Mouse (Mus musculus): ENCODE results near the gene Med9. TPM values are rescaled to one million over a fixed set of nuclear protein-coding genes. Genes with fewer than 3 reads are reported as not detected.

The Med9 gene
- polyA plus RNA-seq (2014; fragmentation: Nextera tagmentation; extraction: Ambion mirVana), result 41.3 and 43.7 TPM in 2 replicates

- Histone ChIP-seq H3K4me3 (ENCODE audit: low read length) (peak within 1 kb of the TSS; percentile 89), H3K9me3 (ENCODE audit: control insufficient read depth, low read length) (no peaks in the 10 kb centered on the region), H3K27ac (ENCODE audit: low read depth, low read length) (peak within 1 kb of the TSS; percentile 57; the same call in 1 of the 2 replicates), H3K4me2 (replicated peaks; ENCODE audit: low read depth, low read length) (peak within 1 kb of the TSS; percentile 81), H3K4me1 (ENCODE audit: control insufficient read depth, insufficient read depth, low read length) (peaks cover 7% of the 10 kb centered on the region; the same call in 1 of the 2 replicates), H3K27me3 (ENCODE audit: control insufficient read depth, insufficient read depth, low read length) (no peaks in the 10 kb centered on the region), H3K36me3 (ENCODE audit: control insufficient read depth, insufficient read depth, low read length) (no peaks in the 10 kb centered on the region), H3K9ac (ENCODE audit: low read depth, low read length) (peak within 1 kb of the TSS; percentile 92)
- 1% methylated on average over 42 of the region's 43 CpGs for WGBS
- ATAC-seq (ENCODE audit: low FRiP score, low TSS enrichment), result peak; percentile 97
Observed at GRCm38 (mm10) chr11:59947752-59948400, at the start of gene Med9. Gene Med9 (plus strand): TSS chr11:59948206.

DNA sequence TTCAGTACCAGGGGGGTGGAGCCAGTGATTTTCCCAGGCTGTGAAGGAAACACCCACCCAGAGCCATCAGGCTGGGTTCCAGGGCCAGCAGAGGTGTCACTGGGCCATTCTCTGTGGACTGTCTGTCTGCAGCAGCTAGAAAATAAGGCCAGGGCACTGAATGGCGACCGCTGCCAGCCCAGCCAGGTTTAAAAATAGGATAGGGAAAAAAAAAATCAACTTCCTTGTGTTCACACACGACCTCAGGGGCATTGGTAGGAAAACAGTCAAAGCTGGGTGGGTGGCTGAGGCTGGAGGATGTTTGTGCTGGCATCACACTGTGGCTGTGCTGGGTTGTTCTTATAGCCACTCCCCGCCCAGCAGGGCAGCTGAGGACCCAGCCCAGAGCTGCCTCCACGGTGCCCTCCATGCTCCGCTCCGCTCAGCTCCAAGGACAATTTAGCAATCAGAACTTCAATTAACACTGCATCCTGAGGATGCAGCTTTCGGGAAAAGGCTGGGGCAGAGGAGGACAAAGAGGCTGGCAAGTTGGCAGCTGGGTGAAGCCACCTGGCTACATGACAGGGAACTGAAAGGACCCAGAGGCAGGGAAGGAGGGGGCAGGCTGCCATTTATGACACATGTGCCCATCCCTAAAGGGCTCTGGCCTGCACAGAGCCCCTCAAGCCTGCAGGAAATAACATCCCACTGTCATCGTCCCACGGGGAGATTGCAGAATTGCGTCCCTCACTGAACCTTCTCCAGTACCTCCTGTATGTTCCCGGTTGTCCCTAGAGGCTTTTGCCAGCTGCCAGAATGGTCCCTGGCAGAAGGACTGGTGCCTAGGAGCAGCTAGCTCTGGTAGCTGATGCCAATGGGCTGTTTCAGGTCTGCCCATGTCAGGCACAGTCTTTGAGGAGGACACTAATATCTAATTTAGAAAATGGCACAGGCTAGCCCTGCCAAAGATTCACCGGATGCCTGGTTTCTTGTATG lies 48.0 kb upstream of the Med9 start:
- Histone ChIP-seq H3K9ac (ENCODE audit: low read depth, low read length) (no peak overlapping the region), H3K4me3 (ENCODE audit: low read length) (no peak overlapping the region), H3K4me2 (replicated peaks; ENCODE audit: low read depth, low read length) (no peak overlapping the region), H3K27ac (ENCODE audit: low read depth, low read length) (no peak overlapping the region), H3K9me3 (ENCODE audit: control insufficient read depth, low read length) (no peaks in the 10 kb centered on the region), H3K36me3 (ENCODE audit: control insufficient read depth, insufficient read depth, low read length) (no peaks in the 10 kb centered on the region), H3K27me3 (ENCODE audit: control insufficient read depth, insufficient read depth, low read length) (no peaks in the 10 kb centered on the region), H3K4me1 (ENCODE audit: control insufficient read depth, insufficient read depth, low read length) (peaks cover 7% of the 10 kb centered on the region; the same call in 1 of the 2 replicates)
- ATAC-seq (ENCODE audit: low FRiP score, low TSS enrichment), result no peak
- WGBS, result 54% methylated on average over 13 of the region's 13 CpGs

GRCm38 (mm10) chr11:59900995-59901394 lies 47.0 kb upstream of the Med9 start:
- H3K27ac ChIP-seq (ENCODE audit: low read depth, low read length), result no peak overlapping the region

DNA sequence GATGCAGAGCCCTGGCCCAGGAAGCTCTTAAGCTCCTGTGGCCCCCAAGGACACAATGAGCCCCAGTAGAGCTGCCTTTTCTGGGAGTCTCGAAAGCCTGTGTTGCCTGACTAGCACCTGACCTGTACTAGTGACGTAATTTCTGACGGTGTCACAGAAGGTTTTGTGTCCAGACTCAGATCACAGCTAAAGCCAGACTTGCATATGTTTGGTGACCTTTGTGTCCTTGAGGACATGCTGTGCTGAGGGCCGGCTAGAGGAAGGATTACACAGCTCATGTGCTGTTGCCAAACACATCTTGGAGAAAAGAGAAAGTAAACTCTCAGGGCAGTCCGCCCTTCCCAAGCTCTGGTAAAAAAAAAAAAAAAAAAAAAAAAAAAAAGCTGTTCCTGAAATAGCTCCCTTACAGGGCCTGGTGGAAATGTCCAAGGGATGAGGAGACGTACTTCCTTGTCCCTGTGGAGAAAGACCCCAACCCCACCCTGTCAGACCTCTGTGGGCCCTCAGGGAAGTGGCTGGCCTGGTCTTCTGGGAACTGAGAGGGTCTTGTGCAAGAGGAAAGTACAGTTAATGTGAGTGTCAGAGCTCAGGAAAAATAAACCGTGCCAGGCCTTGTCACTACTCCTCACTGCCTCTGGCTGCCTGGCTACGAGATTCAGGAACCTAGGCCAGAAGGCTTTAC lies 45.8 kb upstream of the Med9 start:
- no peak for ATAC-seq (ENCODE audit: low FRiP score, low TSS enrichment)

More at GRCm38 (mm10) chr11:59900995-59901394, 47.0 kb upstream of the Med9 start:
- Histone ChIP-seq H3K27me3 (ENCODE audit: control insufficient read depth, insufficient read depth, low read length) (no peaks in the 10 kb centered on the region), H3K36me3 (ENCODE audit: control insufficient read depth, insufficient read depth, low read length) (no peaks in the 10 kb centered on the region), H3K4me2 (replicated peaks; ENCODE audit: low read depth, low read length) (no peak overlapping the region), H3K4me1 (ENCODE audit: control insufficient read depth, insufficient read depth, low read length) (no peaks in the 10 kb centered on the region), H3K4me3 (ENCODE audit: low read length) (no peak overlapping the region), H3K9ac (ENCODE audit: low read depth, low read length) (no peak overlapping the region), H3K9me3 (ENCODE audit: control insufficient read depth, low read length) (no peaks in the 10 kb centered on the region)
- WGBS, result 79% methylated on average over 1 of the region's 1 CpGs
- ATAC-seq (ENCODE audit: low FRiP score, low TSS enrichment), result no peak

DNA sequence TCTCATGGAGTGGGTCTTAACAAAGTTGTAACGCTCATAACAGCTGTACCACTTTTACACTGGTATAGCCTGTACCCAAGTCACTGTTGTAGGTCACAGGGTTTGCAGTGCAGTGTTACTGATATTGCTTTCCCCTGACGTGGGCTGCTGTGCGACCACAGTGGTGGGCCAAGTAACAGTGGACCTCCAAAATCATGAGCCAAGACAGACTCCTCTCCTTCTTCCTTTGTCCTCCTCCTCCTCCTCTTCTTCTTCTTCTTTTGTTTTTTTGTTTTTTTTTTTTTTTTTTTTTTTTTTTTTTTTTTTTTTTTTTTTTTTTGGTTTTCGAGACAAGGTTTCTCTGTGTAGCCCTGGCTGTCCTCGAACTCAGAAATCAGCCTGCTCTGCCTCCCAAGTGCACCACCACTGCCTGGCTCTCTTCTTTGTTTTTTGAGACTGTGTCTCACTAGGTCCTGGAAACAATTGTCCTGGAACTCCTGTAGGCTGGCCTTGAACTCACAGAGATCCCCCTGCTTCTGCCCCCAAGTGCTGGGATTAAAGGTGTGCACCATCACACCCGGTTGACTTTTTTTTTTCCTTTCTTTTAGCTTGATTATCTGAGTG lies 41.4 kb upstream of the Med9 start:
- ATAC-seq (ENCODE audit: low FRiP score, low TSS enrichment), result no peak
- Histone ChIP-seq H3K27me3 (ENCODE audit: control insufficient read depth, insufficient read depth, low read length) (no peaks in the 10 kb centered on the region), H3K36me3 (ENCODE audit: control insufficient read depth, insufficient read depth, low read length) (no peaks in the 10 kb centered on the region), H3K4me1 (ENCODE audit: control insufficient read depth, insufficient read depth, low read length) (peaks cover 5% of the 10 kb centered on the region; the same call in 1 of the 2 replicates), H3K9me3 (ENCODE audit: control insufficient read depth, low read length) (no peaks in the 10 kb centered on the region), H3K9ac (ENCODE audit: low read depth, low read length) (no peak overlapping the region), H3K27ac (ENCODE audit: low read depth, low read length) (no peak overlapping the region), H3K4me2 (replicated peaks; ENCODE audit: low read depth, low read length) (no peak overlapping the region), H3K4me3 (ENCODE audit: low read length) (no peak overlapping the region)
- WGBS, result 87% methylated on average over 5 of the region's 6 CpGs

More for the DNA sequence above, 45.8 kb upstream of the Med9 start:
- no peaks in the 10 kb centered on the region for H3K36me3 ChIP-seq (ENCODE audit: control insufficient read depth, insufficient read depth, low read length)
- H3K4me3 ChIP-seq (ENCODE audit: low read length), result no peak overlapping the region
- H3K27me3 ChIP-seq (ENCODE audit: control insufficient read depth, insufficient read depth, low read length), result no peaks in the 10 kb centered on the region
- no peak overlapping the region for H3K4me2 ChIP-seq (replicated peaks; ENCODE audit: low read depth, low read length)
- H3K9me3 ChIP-seq (ENCODE audit: control insufficient read depth, low read length), result no peaks in the 10 kb centered on the region
- WGBS, result 70% methylated on average over 8 of the region's 8 CpGs
- H3K9ac ChIP-seq (ENCODE audit: low read depth, low read length), result no peak overlapping the region
- no peak overlapping the region for H3K27ac ChIP-seq (ENCODE audit: low read depth, low read length)
- H3K4me1 ChIP-seq (ENCODE audit: control insufficient read depth, insufficient read depth, low read length), result no peaks in the 10 kb centered on the region

- H3K27ac ChIP-seq (ENCODE audit: low read depth, low read length), result no peak overlapping the region
- no peak overlapping the region for H3K4me3 ChIP-seq (ENCODE audit: low read length)
- peaks cover 5% of the 10 kb centered on the region; the same call in 1 of the 2 replicates for H3K4me1 ChIP-seq (ENCODE audit: control insufficient read depth, insufficient read depth, low read length)
- no peak overlapping the region for H3K9ac ChIP-seq (ENCODE audit: low read depth, low read length)
- 57% methylated on average over 3 of the region's 3 CpGs for WGBS
- no peak for ATAC-seq (ENCODE audit: low FRiP score, low TSS enrichment)
- H3K36me3 ChIP-seq (ENCODE audit: control insufficient read depth, insufficient read depth, low read length), result no peaks in the 10 kb centered on the region
- H3K4me2 ChIP-seq (replicated peaks; ENCODE audit: low read depth, low read length), result no peak overlapping the region
- no peaks in the 10 kb centered on the region for H3K27me3 ChIP-seq (ENCODE audit: control insufficient read depth, insufficient read depth, low read length)
- H3K9me3 ChIP-seq (ENCODE audit: control insufficient read depth, low read length), result no peaks in the 10 kb centered on the region
Observed at GRCm38 (mm10) chr11:59908446-59908845, 39.6 kb upstream of the Med9 start.

- Histone ChIP-seq H3K4me3 (ENCODE audit: low read length) (no peak overlapping the region), H3K27ac (ENCODE audit: low read depth, low read length) (no peak overlapping the region), H3K27me3 (ENCODE audit: control insufficient read depth, insufficient read depth, low read length) (no peaks in the 10 kb centered on the region), H3K4me2 (replicated peaks; ENCODE audit: low read depth, low read length) (no peak overlapping the region), H3K9me3 (ENCODE audit: control insufficient read depth, low read length) (no peaks in the 10 kb centered on the region), H3K36me3 (ENCODE audit: control insufficient read depth, insufficient read depth, low read length) (no peaks in the 10 kb centered on the region), H3K9ac (ENCODE audit: low read depth, low read length) (no peak overlapping the region), H3K4me1 (ENCODE audit: control insufficient read depth, insufficient read depth, low read length) (peaks cover 5% of the 10 kb centered on the region; the same call in 1 of the 2 replicates)
- ATAC-seq (ENCODE audit: low FRiP score, low TSS enrichment), result no peak
Observed at GRCm38 (mm10) chr11:59910586-59910985, 37.4 kb upstream of the Med9 start.

GRCm38 (mm10) chr11:59911523-59911922 lies 36.5 kb upstream of the Med9 start:
- Histone ChIP-seq H3K27me3 (ENCODE audit: control insufficient read depth, insufficient read depth, low read length) (no peaks in the 10 kb centered on the region), H3K36me3 (ENCODE audit: control insufficient read depth, insufficient read depth, low read length) (no peaks in the 10 kb centered on the region)
- 90% methylated on average over 1 of the region's 1 CpGs for WGBS

More at GRCm38 (mm10) chr11:59911523-59911922, 36.5 kb upstream of the Med9 start:
- Histone ChIP-seq H3K27ac (ENCODE audit: low read depth, low read length) (no peak overlapping the region), H3K4me3 (ENCODE audit: low read length) (no peak overlapping the region), H3K4me1 (ENCODE audit: control insufficient read depth, insufficient read depth, low read length) (peaks cover 5% of the 10 kb centered on the region; the same call in 1 of the 2 replicates), H3K9ac (ENCODE audit: low read depth, low read length) (no peak overlapping the region), H3K9me3 (ENCODE audit: control insufficient read depth, low read length) (no peaks in the 10 kb centered on the region), H3K4me2 (replicated peaks; ENCODE audit: low read depth, low read length) (no peak overlapping the region)
- ATAC-seq (ENCODE audit: low FRiP score, low TSS enrichment), result no peak
